Mouse (Mus musculus) heart, embryonic 11.5 days (tissue): ENCODE results near the gene Pnma1. TPM values are rescaled to one million over a fixed set of nuclear protein-coding genes. Genes with fewer than 3 reads are reported as not detected.

ENCODE experiments used
- ATAC-seq: fragments of 200-750 bp; cut with Nextera tagmentation; replicated peaks from 2 replicates; pipeline ENCODE4 v1.8.0; 2017; ENCODE audit warnings: moderate library complexity; ENCODE audit not compliant: insufficient number of reproducible peaks, low FRiP score, low TSS enrichment
- H3K27ac ChIP-seq: fragments of 300-500 bp; sonication (generic); 2 replicates; pipeline ENCODE4 v1.5.1; 2014; ENCODE audit warnings: mild to moderate bottlenecking, low read depth, low read length
- H3K27me3 ChIP-seq: fragments of 300-500 bp; sonication (generic); 2 replicates; pipeline ENCODE4 v1.6.1; 2014; ENCODE audit warnings: mild to moderate bottlenecking, low read length, mixed read lengths; ENCODE audit not compliant: control insufficient read depth, insufficient read depth
- H3K36me3 ChIP-seq: fragments of 300-500 bp; sonication (generic); 2 replicates; pipeline ENCODE4 v1.6.1; 2014; ENCODE audit warnings: mild to moderate bottlenecking, low read length, moderate library complexity, mixed read lengths; ENCODE audit not compliant: control insufficient read depth, insufficient read depth
- H3K4me1 ChIP-seq: fragments of 300-500 bp; sonication (generic); 2 replicates; pipeline ENCODE4 v1.6.1; 2014; ENCODE audit warnings: low read length; ENCODE audit not compliant: control insufficient read depth, insufficient read depth
- H3K4me2 ChIP-seq: fragments of 300-500 bp; sonication (generic); 2 replicates; pipeline ENCODE4 v1.6.1; 2014; ENCODE audit warnings: mild to moderate bottlenecking, moderate library complexity
- H3K4me3 ChIP-seq: fragments of 300-500 bp; sonication (generic); 2 replicates; pipeline ENCODE4 v1.5.1; 2014; ENCODE audit warnings: low read depth, low read length
- H3K9ac ChIP-seq: fragments of 300-500 bp; sonication (generic); 2 replicates; pipeline ENCODE4 v1.6.1; 2014; ENCODE audit warnings: mild to moderate bottlenecking, low read depth, low read length, moderate library complexity
- H3K9me3 ChIP-seq: fragments of 300-500 bp; sonication (generic); replicated peaks from 2 replicates; pipeline ENCODE4 v1.6.1; 2016; ENCODE audit warnings: low read length; ENCODE audit not compliant: control insufficient read depth
- WGBS: fragments of 180-500 bp; shearing (Covaris S2); extraction: QIAGEN DNeasy Blood & Tissue Kit; methylation state at CpG from one replicate; pipeline ENCODE4 v1.1.7; 2014; ENCODE audit not compliant: insufficient replicate concordance; 5-methylcytosine and 5-hydroxymethylcytosine counted together
- polyA plus RNA-seq: library from polyadenylated mRNA; unstranded; fragments of >200 nt; fragmentation: Nextera tagmentation; extraction: Ambion mirVana; gene quantifications from 2 replicates; pipeline ENCODE4 v1.2.1, GENCODE M21; 2014

Pnma1 gene
- 0.50 and 0.62 TPM in 2 replicates for polyA plus RNA-seq

- WGBS = 2% methylated on average over 49 of the region's 50 CpGs
- Histone ChIP-seq H3K27ac (no peak within 1 kb of the TSS), H3K9ac (peak within 1 kb of the TSS; percentile 67)
Observed at GRCm38 (mm10) chr12:84147954-84148621, at the start of gene Pnma1. Gene Pnma1, minus strand, starts transcription at chr12:84148489.

DNA sequence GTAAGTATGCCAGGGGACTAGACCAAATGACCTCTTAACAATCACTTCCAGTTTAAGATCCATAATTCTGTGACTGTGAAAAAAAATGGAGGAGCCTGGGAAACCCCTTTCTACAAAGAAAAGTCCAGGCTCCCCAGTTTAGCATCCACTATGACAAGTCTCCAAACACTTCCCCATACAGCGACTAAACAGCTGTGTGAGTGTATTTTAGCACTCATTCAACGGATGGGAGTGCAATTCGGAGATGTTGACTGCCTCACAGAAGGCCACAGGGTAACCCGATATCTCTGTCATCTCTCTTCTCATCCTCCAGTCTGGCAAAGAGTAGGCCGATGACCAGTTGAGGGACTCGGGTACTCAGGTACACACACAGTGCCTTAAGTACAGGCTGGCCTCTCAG is 46.9 kb upstream of the Pnma1 start:
- H3K36me3 ChIP-seq = no peaks in the 10 kb centered on the region
- no peaks in the 10 kb centered on the region for H3K27me3 ChIP-seq
- H3K9ac ChIP-seq = no peak overlapping the region
- no peak overlapping the region for H3K27ac ChIP-seq
- ATAC-seq = no peak
- no peak overlapping the region for H3K4me2 ChIP-seq
- no peaks in the 10 kb centered on the region for H3K9me3 ChIP-seq
- no peak overlapping the region for H3K4me3 ChIP-seq
- WGBS = 47% methylated on average over 6 of the region's 6 CpGs
- H3K4me1 ChIP-seq = peaks cover 48% of the 10 kb centered on the region

More at GRCm38 (mm10) chr12:84147954-84148621, at the start of gene Pnma1:
- Histone ChIP-seq H3K4me1 (peaks cover 40% of the 10 kb centered on the region), H3K4me2 (peak within 1 kb of the TSS; percentile 86), H3K9me3 (no peaks in the 10 kb centered on the region), H3K36me3 (peaks cover 5% of the 10 kb centered on the region; the same call in 1 of the 2 replicates), H3K4me3 (peak within 1 kb of the TSS; percentile 52), H3K27me3 (no peaks in the 10 kb centered on the region)
- ATAC-seq = peak; percentile 68

GRCm38 (mm10) chr12:84194400-84195109 is 46.3 kb upstream of the Pnma1 start:
- peak overlapping the region; percentile 83 for H3K4me3 ChIP-seq
- peak overlapping the region; percentile 100 for H3K4me2 ChIP-seq
- peak overlapping the region; percentile 95 for H3K9ac ChIP-seq
- peak overlapping the region; percentile 98 for H3K27ac ChIP-seq
- peaks cover 55% of the 10 kb centered on the region for H3K4me1 ChIP-seq
- WGBS = 6% methylated on average over 13 of the region's 13 CpGs
- no peaks in the 10 kb centered on the region for H3K9me3 ChIP-seq
- no peaks in the 10 kb centered on the region for H3K27me3 ChIP-seq
- no peaks in the 10 kb centered on the region for H3K36me3 ChIP-seq
- no peak for ATAC-seq

DNA sequence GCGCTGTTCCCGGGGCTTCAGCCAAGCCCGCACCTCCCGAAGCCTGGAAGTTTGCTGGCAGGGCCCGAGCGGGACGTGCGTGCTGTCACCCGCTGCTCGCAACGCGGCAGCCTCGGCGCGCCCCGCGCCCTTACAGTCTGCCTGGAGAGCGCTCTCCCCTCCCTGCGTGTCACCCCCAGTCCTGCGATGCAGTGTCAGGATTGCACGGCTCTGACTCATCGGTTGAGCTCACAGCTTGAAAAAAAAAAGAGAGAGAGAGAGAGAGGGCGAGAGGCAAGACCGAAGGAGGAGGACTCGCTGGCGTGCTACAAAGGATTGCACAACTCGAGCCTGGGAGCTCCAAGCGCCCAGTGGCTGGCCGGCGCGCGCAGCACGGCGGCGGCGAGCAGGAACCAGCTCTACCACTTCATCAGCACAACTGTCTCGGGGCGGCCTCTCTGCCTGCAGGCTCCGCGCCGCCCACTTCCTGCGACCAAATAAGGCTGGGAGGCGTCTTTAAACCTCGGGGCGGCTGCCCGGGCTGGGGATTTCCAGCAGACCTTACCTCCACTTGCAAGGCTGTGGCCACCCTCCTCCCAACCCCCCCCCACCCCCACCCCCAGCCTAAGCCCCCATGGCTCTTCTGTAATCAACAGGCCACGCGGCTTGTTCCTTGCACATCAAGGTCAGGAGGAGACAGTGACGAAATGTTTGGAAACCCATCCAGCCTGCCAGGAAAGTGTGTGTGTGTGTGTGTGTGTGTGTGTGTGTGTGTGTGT is 45.5 kb upstream of the Pnma1 start:
- Histone ChIP-seq H3K27me3 (no peaks in the 10 kb centered on the region), H3K9me3 (no peaks in the 10 kb centered on the region), H3K4me2 (peak overlapping the region; percentile 100), H3K4me3 (peak overlapping the region; percentile 83), H3K9ac (peak overlapping the region; percentile 95), H3K36me3 (no peaks in the 10 kb centered on the region), H3K27ac (peak overlapping the region; percentile 98), H3K4me1 (peaks cover 62% of the 10 kb centered on the region)
- ATAC-seq = peak; percentile 82
- under 1% methylated on average over 48 of the region's 49 CpGs for WGBS

- WGBS = under 1% methylated on average over 82 of the region's 102 CpGs
- Histone ChIP-seq H3K4me3 (peak overlapping the region; percentile 83), H3K27ac (peak overlapping the region; percentile 98), H3K4me2 (peak overlapping the region; percentile 100), H3K4me1 (peaks cover 69% of the 10 kb centered on the region), H3K9ac (peak overlapping the region; percentile 95), H3K36me3 (no peaks in the 10 kb centered on the region), H3K27me3 (no peaks in the 10 kb centered on the region), H3K9me3 (no peaks in the 10 kb centered on the region)
- ATAC-seq = peak; percentile 29
Observed at GRCm38 (mm10) chr12:84192741-84193641, 44.7 kb upstream of the Pnma1 start.

DNA sequence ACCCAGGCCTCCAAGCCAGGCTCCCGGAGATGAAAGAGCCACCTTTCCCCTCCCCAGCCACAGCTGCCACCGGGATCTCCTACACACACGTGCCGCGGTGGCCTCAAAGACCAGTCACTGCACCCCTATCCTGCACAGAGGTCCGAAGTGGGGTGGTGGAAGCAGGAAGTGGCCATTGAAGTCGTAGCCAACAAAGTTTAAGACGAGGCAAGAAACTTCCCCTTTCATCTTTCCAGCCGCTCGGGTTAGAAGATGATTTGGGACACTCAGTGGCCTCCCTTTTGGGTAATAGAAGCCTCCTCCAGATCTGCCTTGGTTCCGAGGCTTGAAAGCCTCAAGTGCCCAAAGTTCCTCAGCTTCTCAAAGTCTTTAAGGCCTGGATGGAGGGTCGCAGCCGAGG is 44.0 kb upstream of the Pnma1 start:
- Histone ChIP-seq H3K4me3 (peak overlapping the region; percentile 83), H3K9me3 (no peaks in the 10 kb centered on the region), H3K4me2 (peak overlapping the region; percentile 100), H3K9ac (peak overlapping the region; percentile 95), H3K27ac (peak overlapping the region; percentile 98; the same call in 1 of the 2 replicates), H3K27me3 (no peaks in the 10 kb centered on the region), H3K4me1 (peaks cover 70% of the 10 kb centered on the region), H3K36me3 (no peaks in the 10 kb centered on the region)
- 4% methylated on average over 13 of the region's 13 CpGs for WGBS
- no peak for ATAC-seq

DNA sequence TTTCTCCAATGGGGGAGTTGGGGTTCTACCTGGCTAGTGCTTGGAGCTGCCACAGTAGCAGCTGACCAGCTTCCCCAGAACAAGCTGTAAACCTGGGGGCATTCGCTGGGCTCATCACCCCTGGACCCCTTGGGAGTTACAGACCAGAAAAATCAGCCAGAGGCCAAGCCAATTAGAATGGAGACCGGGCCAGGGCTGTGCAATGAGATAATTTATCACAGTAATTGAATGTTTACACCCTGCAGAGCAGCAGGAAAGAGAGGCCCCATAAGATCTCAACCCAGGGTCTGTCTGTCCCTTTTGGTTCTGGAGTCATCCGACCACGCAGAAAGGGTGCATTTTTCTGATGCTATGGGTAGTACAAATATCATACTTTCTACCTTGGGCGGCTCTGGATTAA is 43.5 kb upstream of the Pnma1 start:
- Histone ChIP-seq H3K27me3 (no peaks in the 10 kb centered on the region), H3K9me3 (no peaks in the 10 kb centered on the region), H3K9ac (peak overlapping the region; percentile 95), H3K4me3 (peak overlapping the region; percentile 83), H3K4me2 (peak overlapping the region; percentile 100), H3K27ac (no peak overlapping the region), H3K36me3 (no peaks in the 10 kb centered on the region), H3K4me1 (peaks cover 72% of the 10 kb centered on the region)
- 27% methylated on average over 5 of the region's 5 CpGs for WGBS
- ATAC-seq = no peak
